Mouse (Mus musculus): ENCODE data around the gene Vps52.
"Not testable (repeated sequence)": the region's sequence is repeated elsewhere in the genome, so short reads cannot be mapped to it uniquely, and the experiment has no call there.

Gene Vps52

DNA sequence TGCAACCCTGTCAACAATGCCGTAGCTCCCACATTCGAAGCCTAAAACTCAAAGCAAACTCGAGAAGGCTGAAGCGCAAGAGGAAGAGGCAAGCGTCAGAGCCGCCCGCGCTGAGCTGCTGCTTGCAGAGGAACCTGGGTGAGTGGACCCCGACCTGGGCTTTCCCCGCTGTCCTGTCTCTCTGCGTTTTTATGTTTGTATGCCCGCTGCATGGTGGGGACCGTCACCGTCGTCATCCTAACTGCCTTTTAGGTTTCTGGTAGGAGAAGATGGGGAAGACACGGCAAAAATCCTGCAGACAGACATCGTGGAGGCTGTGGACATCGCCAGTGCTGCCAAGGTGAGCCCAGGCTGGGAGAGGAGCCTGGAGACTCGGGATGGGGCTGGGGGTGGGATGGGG is 14.2 kb upstream of the Vps52 start:
- no peak for DNase-seq (ENCODE audit: low read depth, low spot score)

DNA sequence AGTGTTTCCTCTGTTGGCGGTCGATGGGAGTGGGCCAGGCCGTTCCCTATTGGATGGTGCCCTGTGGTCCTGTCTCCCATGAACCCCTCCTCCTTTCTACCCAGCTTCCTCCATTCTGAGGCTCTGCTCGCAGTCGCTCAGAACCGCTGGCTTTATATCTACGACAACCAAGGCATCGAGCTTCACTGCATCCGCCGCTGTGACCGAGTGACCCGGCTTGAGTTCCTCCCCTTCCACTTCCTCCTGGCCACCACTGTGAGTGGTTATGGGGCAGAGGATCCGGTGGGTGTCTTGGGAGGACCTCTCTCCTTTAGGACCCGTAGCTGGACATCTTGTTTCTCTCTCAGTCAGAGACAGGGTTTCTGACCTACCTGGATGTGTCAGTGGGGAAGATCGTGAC is 12.2 kb upstream of the Vps52 start:
- no peak for DNase-seq (ENCODE audit: low read depth, low spot score)

DNA sequence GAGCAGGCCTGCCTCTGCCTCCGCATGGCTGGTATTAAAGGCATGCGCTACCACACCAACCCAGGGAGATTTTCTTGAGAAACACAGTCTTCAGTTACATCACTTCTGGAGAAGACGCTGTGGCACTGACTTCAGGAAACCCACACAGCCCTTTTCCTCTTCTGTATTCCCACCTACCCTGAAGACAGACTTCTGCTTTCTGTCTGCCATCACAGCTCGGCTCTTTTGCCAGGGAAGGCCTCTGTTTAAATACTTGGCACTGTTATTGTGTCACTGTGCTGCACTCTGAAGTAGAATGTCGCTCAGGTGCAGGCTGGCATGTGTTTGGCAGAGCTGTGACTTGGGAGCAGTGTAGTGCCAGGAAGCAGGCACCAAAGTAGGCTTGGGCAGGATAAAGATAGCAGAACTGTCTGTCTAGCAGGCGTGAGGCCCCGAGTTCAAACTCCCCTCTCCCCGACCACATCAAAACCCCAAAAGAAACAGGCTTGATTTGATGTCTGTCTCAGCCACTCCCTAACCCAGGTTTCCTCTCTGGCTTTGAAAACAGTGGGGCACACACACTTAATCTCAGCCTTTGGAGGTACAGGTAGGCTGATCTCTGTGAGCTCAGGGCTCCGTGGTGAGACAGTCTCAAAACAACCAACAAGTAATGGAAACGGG is 8.1 kb upstream of the Vps52 start:
- peak; percentile 75 for DNase-seq (ENCODE audit: low read depth, low spot score)

GRCm38 (mm10) chr17:33948090-33948904 is 7.3 kb upstream of the Vps52 start:
- no peak for DNase-seq (ENCODE audit: low read depth, low spot score)

- DNase-seq (ENCODE audit: low read depth, low spot score) = no peak
These were observed 6.6 kb upstream of the Vps52 start for GRCm38 (mm10) chr17:33948905-33949537.

GRCm38 (mm10) chr17:33950131-33950625 is 5.4 kb upstream of the Vps52 start:
- no peak for DNase-seq (ENCODE audit: low read depth, low spot score)

GRCm38 (mm10) chr17:33951021-33951946 is 4.3 kb upstream of the Vps52 start, which contains the start of gene B3galt4:
TSS of gene B3galt4 (minus strand) at chr17:33951488.
- DNase-seq (ENCODE audit: low read depth, low spot score) = peak; percentile 87

DNA sequence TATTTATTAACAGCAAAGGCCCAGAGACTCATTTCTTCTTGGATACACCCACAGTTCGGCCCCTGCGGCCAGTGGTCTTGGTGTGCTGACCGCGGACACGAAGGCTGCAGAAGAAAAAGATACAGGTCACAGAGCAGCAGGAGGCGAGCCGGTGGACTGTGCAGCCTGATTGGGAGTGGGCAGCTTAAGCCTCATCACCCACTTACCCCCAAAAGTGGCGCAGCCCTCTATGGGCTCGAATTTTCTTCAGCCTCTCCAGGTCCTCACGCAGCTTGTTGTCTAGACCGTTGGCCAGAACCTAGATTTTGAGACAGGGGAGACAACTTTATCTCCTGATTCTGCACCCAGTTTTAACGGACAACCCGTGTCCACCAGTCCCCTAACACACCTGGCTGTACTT is 3.6 kb upstream of the Vps52 start:
- DNase-seq (ENCODE audit: low read depth, low spot score) = not testable (repeated sequence)

DNA sequence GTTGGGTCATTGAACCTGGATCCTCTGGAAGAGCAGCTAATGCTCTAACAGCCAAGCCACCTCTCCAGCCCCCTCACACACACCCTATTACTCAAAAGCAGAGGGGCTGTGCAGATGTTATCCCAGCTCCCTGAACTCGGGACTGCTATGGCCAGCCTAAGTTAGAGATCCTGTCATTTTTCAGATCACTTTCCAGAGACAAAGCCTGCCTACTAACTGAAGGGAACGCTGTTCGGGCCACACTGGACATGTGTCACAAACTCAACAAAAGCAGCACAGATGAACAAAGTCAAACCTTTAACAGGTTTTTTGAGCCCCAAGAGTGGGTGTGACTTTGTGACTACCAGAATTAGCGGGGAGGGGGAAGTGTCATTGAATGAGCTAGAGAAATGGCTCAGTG is 2.7 kb upstream of the Vps52 start:
- no peak for DNase-seq (ENCODE audit: low read depth, low spot score)

- DNase-seq (ENCODE audit: low read depth, low spot score) = no peak
These were observed 2.3 kb upstream of the Vps52 start for GRCm38 (mm10) chr17:33953310-33953709.

DNA sequence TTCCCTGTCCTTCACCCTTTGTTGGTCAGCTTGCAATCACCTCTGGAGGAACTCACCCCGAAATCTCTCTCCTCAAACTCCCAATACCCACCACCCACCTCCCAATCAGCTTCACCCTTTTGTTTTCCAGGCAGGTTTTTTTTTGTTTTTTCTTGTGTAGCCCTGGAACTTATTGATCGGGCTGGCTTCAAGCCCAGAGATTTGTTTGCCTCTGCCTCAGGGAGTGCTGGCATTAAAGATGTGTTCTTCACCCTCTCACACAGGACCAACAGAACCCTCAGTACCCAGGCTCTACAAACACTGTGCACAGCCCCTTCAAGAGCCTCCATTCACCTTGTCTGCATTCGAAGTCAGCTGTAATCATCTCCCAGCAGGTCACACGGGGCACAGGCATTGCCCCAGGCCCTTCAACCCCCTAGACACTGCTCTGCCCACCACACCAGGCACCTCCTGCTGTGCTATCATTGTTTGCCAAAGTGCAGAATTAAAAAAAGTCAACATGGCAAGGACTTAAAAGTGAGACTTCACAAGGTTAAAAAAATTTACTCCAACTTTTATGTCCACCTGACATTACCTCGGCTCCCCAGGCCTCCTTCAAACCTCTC is 1.5 kb upstream of the Vps52 start:
- DNase-seq (ENCODE audit: low read depth, low spot score) = no peak

- DNase-seq (ENCODE audit: low read depth, low spot score) = no peak
These were observed 712 bp upstream of the Vps52 start for GRCm38 (mm10) chr17:33954646-33955554.

DNA sequence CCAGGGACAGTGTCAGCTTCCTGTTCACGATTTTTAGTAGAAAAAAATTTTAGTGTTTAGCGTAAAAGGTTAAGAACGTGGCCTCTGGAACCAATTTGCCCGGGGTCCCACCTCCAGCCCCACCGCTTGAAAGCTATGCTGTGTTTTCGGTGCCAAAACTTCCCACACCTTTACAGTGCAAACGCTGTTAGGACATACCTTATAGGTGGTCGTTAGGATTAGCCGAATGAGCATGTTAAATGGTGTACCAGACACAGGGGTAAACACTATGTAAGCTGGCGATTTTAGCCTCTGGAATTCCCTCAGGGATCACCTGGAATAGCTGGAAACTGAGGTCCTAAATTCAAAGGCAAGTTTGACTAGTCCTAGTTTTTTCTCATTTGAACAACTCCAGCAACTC is 724 bp downstream of the Vps52 start:
- no peak for DNase-seq (ENCODE audit: low read depth, low spot score)

DNA sequence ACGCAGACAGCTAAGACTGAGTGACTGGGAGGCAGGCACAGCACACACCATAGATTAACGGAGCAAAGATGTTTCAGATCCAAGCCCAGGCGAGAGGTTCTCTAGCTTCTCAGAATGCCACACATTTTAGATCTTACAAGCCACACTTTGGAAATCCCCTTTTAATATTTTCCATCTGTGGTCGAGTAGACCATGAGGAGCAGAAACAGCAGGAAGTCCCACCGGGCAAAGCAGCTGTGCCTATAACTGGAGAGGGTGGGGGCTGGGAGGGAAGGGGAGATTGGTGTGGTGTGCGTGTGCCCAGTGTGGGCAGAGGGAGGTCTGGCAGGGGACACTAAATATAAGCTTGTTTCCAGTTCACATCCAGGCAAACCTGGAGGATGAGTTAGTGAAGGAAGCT is 1.9 kb downstream of the Vps52 start:
- peak; percentile 25 for DNase-seq (ENCODE audit: low read depth, low spot score)

- DNase-seq (ENCODE audit: low read depth, low spot score) = no peak
These were observed 2.8 kb downstream of the Vps52 start for GRCm38 (mm10) chr17:33958451-33958850.

- no peak for DNase-seq (ENCODE audit: low read depth, low spot score)
These were observed 3.5 kb downstream of the Vps52 start for GRCm38 (mm10) chr17:33959135-33959534.

- DNase-seq (ENCODE audit: low read depth, low spot score) = no peak
These were observed 4.3 kb downstream of the Vps52 start for GRCm38 (mm10) chr17:33959948-33960347.

- DNase-seq (ENCODE audit: low read depth, low spot score) = no peak
These were observed 7.3 kb downstream of the Vps52 start for GRCm38 (mm10) chr17:33962876-33963275.

GRCm38 (mm10) chr17:33965082-33965845 is 9.7 kb downstream of the Vps52 start:
- DNase-seq (ENCODE audit: low read depth, low spot score) = no peak

All from CD4-positive, CD25-positive, alpha-beta regulatory T cell, adult 2 months (primary cell).